Mouse (Mus musculus) left cerebral cortex, postnatal 25 days (tissue): Measurements from ENCODE around the gene Cpn2. TPM values are rescaled to one million over a fixed set of nuclear protein-coding genes. Genes with fewer than 3 reads are reported as not detected.

Experiments
- DNase-seq, 2 experiments: peaks; one replicate each; pipeline ENCODE4 v3.0.0; 2022; ENCODE audit warnings: low spot score in 2 of 2, mixed read lengths in 1 of 2
- intact Hi-C: fragments of 180-260 bp; cut with DNase I; formaldehyde crosslinking; loops from one replicate; pipeline ENCODE4 v1.15.1; 2025
- total RNA-seq, 2 experiments: library from RNA; stranded (reverse); gene quantifications; 2 replicates each; pipeline ENCODE4 v1.2.3; 2021

The Cpn2 gene
- total RNA-seq, 2 experiments from 2014 or later = not detected

GRCm38 (mm10) chr16:30207111-30207828 lies 60.0 kb downstream of the Cpn2 start:
- intact Hi-C loops = no loop called here
- no peak for DNase-seq

Other genes with a start within 250 kb of the Cpn2 start
- gene Hes1, start 203.1 kb downstream of the Cpn2 start, total RNA-seq = 10 to 100 TPM; 13.8 to 16.1 TPM
- gene Lrrc15, start 15.8 kb upstream of the Cpn2 start, total RNA-seq = not detected
- gene Gp5, start 43.3 kb upstream of the Cpn2 start, total RNA-seq = under 1 TPM; 0.57 to 0.82 TPM
- gene Atp13a3, start 138.5 kb upstream of the Cpn2 start, total RNA-seq = 10 to 100 TPM; 57.4 to 70.1 TPM